Mouse (Mus musculus) CH12.LX (cell line): Measurements from ENCODE around the gene Vac14. TPM values are rescaled to one million over a fixed set of nuclear protein-coding genes. Genes with fewer than 3 reads are reported as not detected.

Experiments
- DNase-seq: peaks from one replicate; pipeline ENCODE4 v3.0.0-alpha.2; 2013; ENCODE audit errors: extremely low read depth
- H3K27ac ChIP-seq: 2 replicates; pipeline ENCODE4 v1.5.1; 2012; ENCODE audit warnings: low read depth, mild to moderate bottlenecking, control low read depth, moderate library complexity; ENCODE audit not compliant: insufficient read depth
- H3K27me3 ChIP-seq: replicated peaks from 2 replicates; pipeline ENCODE3; 2012; ENCODE audit warnings: inconsistent platforms
- H3K36me3 ChIP-seq, 2 experiments: replicated peaks in 1 of 2; 2 replicates each; pipeline versions ENCODE3 to v1.6.1; 2012; ENCODE audit warnings: inconsistent platforms in 1 of 2, low read length in 1 of 2, mild to moderate bottlenecking in 1 of 2, mixed read lengths in 1 of 2, moderate library complexity in 1 of 2; ENCODE audit not compliant: control insufficient read depth in 1 of 2, insufficient read depth in 1 of 2
- H3K4me1 ChIP-seq, 2 experiments: 2 replicates each; pipeline ENCODE4 v1.6.1; 2012; ENCODE audit warnings: inconsistent platforms in 1 of 2, moderate library complexity in 1 of 2; ENCODE audit not compliant: insufficient read depth in 2 of 2, control insufficient read depth in 1 of 2
- H3K4me2 ChIP-seq: 2 replicates; pipeline ENCODE4 v1.6.1; 2012; ENCODE audit warnings: low read depth, mild to moderate bottlenecking, control low read depth; ENCODE audit not compliant: poor library complexity, insufficient read depth, severe bottlenecking
- H3K4me3 ChIP-seq, 3 experiments: fragments of 150-350 bp in 1 of 3; sonication (generic) in 1 of 3; replicated peaks in 1 of 3; 2 replicates each; pipeline versions ENCODE3 to v1.5.1; 2011 to 2012; ENCODE audit warnings: low read depth in 2 of 3, low read length in 2 of 3, mild to moderate bottlenecking in 2 of 3, moderate library complexity in 2 of 3, control low read depth in 1 of 3, improper control_type of control experiment in 1 of 3, inconsistent platforms in 1 of 3, mixed read lengths in 1 of 3; ENCODE audit not compliant: poor library complexity in 1 of 3
- H3K79me2 ChIP-seq: replicated peaks from 2 replicates; pipeline ENCODE4 v1.6.1; 2012; ENCODE audit warnings: mild to moderate bottlenecking, moderate library complexity; ENCODE audit not compliant: control insufficient read depth, poor library complexity, insufficient read depth, severe bottlenecking; ENCODE audit errors: extremely low read depth
- H3K9ac ChIP-seq: 2 replicates; pipeline ENCODE4 v1.6.1; 2012; ENCODE audit warnings: low read depth, mild to moderate bottlenecking, control low read depth, moderate library complexity; ENCODE audit not compliant: insufficient read depth
- H3K9me3 ChIP-seq: replicated peaks from 2 replicates; pipeline ENCODE3; 2012; ENCODE audit warnings: low read length, inconsistent platforms, mixed read lengths
- CHD1 ChIP-seq: IDR thresholded peaks from 2 replicates; pipeline ENCODE4 v1.6.1; 2012; ENCODE audit warnings: low read depth, low read length, improper control_type of control experiment, inconsistent platforms
- E2F4 ChIP-seq: IDR thresholded peaks from 2 replicates; pipeline ENCODE4 v1.6.1; 2011; ENCODE audit warnings: low read depth, low read length, improper control_type of control experiment; ENCODE audit not compliant: insufficient replicate concordance
- ELF1 ChIP-seq: IDR thresholded peaks from 2 replicates; pipeline ENCODE4 v1.6.1; 2014; ENCODE audit warnings: low read depth, mild to moderate bottlenecking, inconsistent platforms, low read length, improper control_type of control experiment
- HCFC1 ChIP-seq: IDR thresholded peaks from 2 replicates; pipeline ENCODE4 v1.6.1; 2012; ENCODE audit warnings: low read depth, mild to moderate bottlenecking, inconsistent platforms, low read length, improper control_type of control experiment
- JUND ChIP-seq: conservative IDR thresholded peaks from 2 replicates; pipeline ENCODE4 v1.6.1; 2011; ENCODE audit warnings: low read depth, low read length, improper control_type of control experiment
- MAX ChIP-seq: IDR thresholded peaks from 2 replicates; pipeline ENCODE4 v1.6.1; 2011; ENCODE audit warnings: low read length, improper control_type of control experiment
- MAZ ChIP-seq: IDR thresholded peaks from 2 replicates; pipeline ENCODE4 v1.6.1; 2012; ENCODE audit warnings: low read depth, mild to moderate bottlenecking, inconsistent platforms, low read length, improper control_type of control experiment, moderate library complexity
- MEF2A ChIP-seq: IDR thresholded peaks from 2 replicates; pipeline ENCODE4 v1.6.1; 2014; ENCODE audit warnings: low read depth, mild to moderate bottlenecking, inconsistent platforms, low read length, improper control_type of control experiment, borderline replicate concordance
- MXI1 ChIP-seq: IDR thresholded peaks from 2 replicates; pipeline ENCODE4 v1.6.1; 2011; ENCODE audit warnings: mild to moderate bottlenecking, low read depth, low read length, improper control_type of control experiment
- MYC ChIP-seq: IDR thresholded peaks from 2 replicates; pipeline ENCODE4 v1.6.1; 2011; ENCODE audit warnings: low read depth, mild to moderate bottlenecking, improper control_type of control experiment, low read length
- NELFE ChIP-seq: IDR thresholded peaks from 2 replicates; pipeline ENCODE4 v1.6.1; 2011; ENCODE audit warnings: low read depth, low read length, improper control_type of control experiment
- NRF1 ChIP-seq: IDR thresholded peaks from 2 replicates; pipeline ENCODE4 v1.6.1; 2014; ENCODE audit warnings: low read depth, mild to moderate bottlenecking, inconsistent platforms, low read length, improper control_type of control experiment, moderate library complexity
- PAX5 ChIP-seq: IDR thresholded peaks from 2 replicates; pipeline ENCODE4 v1.6.1; 2012; ENCODE audit warnings: low read length, inconsistent platforms, mixed read lengths
- RCOR1 ChIP-seq: conservative IDR thresholded peaks from 2 replicates; pipeline ENCODE4 v1.6.1; 2012; ENCODE audit warnings: low read depth, mild to moderate bottlenecking, inconsistent platforms, low read length, improper control_type of control experiment
- SMC3 ChIP-seq: IDR thresholded peaks from 2 replicates; pipeline ENCODE4 v1.6.1; 2011; ENCODE audit warnings: low read depth, low read length, improper control_type of control experiment
- UBTF ChIP-seq: IDR thresholded peaks from 2 replicates; pipeline ENCODE4 v1.6.1; 2012; ENCODE audit warnings: low read depth, mild to moderate bottlenecking, inconsistent platforms, low read length, improper control_type of control experiment, moderate library complexity
- ZKSCAN1 ChIP-seq: IDR thresholded peaks from 2 replicates; pipeline ENCODE4 v1.6.1; 2012; ENCODE audit warnings: low read depth, inconsistent platforms, low read length, improper control_type of control experiment, borderline replicate concordance
- ZMIZ1 ChIP-seq: IDR thresholded peaks from 2 replicates; pipeline ENCODE4 v1.6.1; 2012; ENCODE audit warnings: low read depth, mild to moderate bottlenecking, inconsistent platforms, low read length, improper control_type of control experiment
- ZNF384 ChIP-seq: IDR thresholded peaks from 2 replicates; pipeline ENCODE4 v1.6.1; 2012; ENCODE audit warnings: low read depth, low read length, improper control_type of control experiment, inconsistent platforms
- dilution Hi-C: fragments of 300-500 bp; cut with MboI; formaldehyde crosslinking; loops from 2 replicates; pipeline ENCODE4 v1.14.3; 2020; ENCODE audit warnings: low sequenced_read_pairs; ENCODE audit not compliant: extremely low pct_unique_long_range_greater_than_20kb, extremely low pct_ligation_motif_present
- in situ Hi-C: fragments of 300-500 bp; cut with MboI; formaldehyde crosslinking; loops from 3 replicates; pipeline ENCODE4 v1.14.3; 2019; ENCODE audit warnings: low sequenced_read_pairs, low pct_ligation_motif_present, low pct_unique_long_range_greater_than_20kb, mixed read lengths
- polyA plus RNA-seq: library from polyadenylated mRNA; unstranded; fragments of >175 nt; gene quantifications from 2 replicates; pipeline ENCODE4 v1.2.1, GENCODE M21; 2012; ENCODE audit warnings: low read depth; ENCODE audit not compliant: insufficient read length
- total RNA-seq, 2 experiments: library from RNA; depleted of rRNA; stranded (reverse); fragments of 300-350 nt in 1 of 2; fragments of >200 nt in 1 of 2; gene quantifications; 2 replicates each; pipeline ENCODE4 v1.2.3; 2012 to 2014

Vac14 gene
- total and polyA plus RNA-seq, 3 experiments: 20.9 to 73.8 (median 28.2) TPM

DNA sequence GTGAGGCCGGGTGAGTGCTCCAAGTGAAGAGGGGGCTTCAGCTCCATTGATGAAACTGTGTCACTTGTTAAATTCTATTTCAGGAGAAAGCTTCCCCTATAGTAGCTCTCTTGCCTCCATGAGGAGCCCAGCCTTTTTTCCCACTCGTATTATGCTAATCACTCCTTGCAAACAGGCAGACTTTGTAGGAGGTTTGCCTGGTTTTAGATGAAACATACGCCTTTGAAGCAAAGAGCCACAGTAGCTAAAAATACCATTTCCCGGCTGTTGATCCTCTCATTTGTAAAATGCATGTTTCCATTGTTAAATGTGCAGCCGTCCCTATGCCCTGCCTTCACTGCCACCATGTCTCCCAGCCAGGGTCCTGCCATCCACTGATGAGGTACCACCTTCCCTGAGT lies 79.2 kb downstream of the Vac14 start:
- H3K27ac ChIP-seq: no peak overlapping the region
- dilution Hi-C loops (no loop called here), in situ Hi-C loops (no loop called here)
- peaks cover 35 to 99% of the 10 kb centered on the region in 2 experiments for H3K36me3 ChIP-seq
- no peaks in the 10 kb centered on the region for H3K79me2 ChIP-seq
- H3K4me1 ChIP-seq: peaks cover 0 to 23% of the 10 kb centered on the region in 2 experiments; a peak in 2 of 4 replicates
- no peak overlapping the region for H3K4me3 ChIP-seq
- H3K4me2 ChIP-seq: no peak overlapping the region
- H3K9me3 ChIP-seq: no peaks in the 10 kb centered on the region
- DNase-seq: no peak
- TF ChIP-seq MAZ (no peak), ELF1 (no peak), MAX (no peak), MXI1 (no peak), PAX5 (no peak), E2F4 (no peak), JUND (no peak), CHD1 (no peak), NRF1 (no peak), SMC3 (no peak), MEF2A (no peak), HCFC1 (no peak), RCOR1 (no peak), ZMIZ1 (no peak), MYC (no peak), UBTF (no peak), ZKSCAN1 (no peak), ZNF384 (no peak)
- no peak overlapping the region for H3K9ac ChIP-seq
- H3K27me3 ChIP-seq: no peaks in the 10 kb centered on the region

- TF ChIP-seq SMC3: no peak
- no peak for TF ChIP-seq ELF1
- no peak for TF ChIP-seq NELFE
- no peak for TF ChIP-seq MEF2A
- TF ChIP-seq, all 38 proteins: peak for 0
- no peak for DNase-seq
- no peak overlapping the region for H3K27ac ChIP-seq
- in situ Hi-C loops (no loop called here), dilution Hi-C loops (no loop called here)
- no peak overlapping the region for H3K4me2 ChIP-seq
- H3K4me3 ChIP-seq: no peak overlapping the region
- peaks cover 35 to 93% of the 10 kb centered on the region in 2 experiments for H3K36me3 ChIP-seq
- no peaks in the 10 kb centered on the region for H3K9me3 ChIP-seq
- peaks cover 0 to 28% of the 10 kb centered on the region in 2 experiments; a peak in 2 of 4 replicates for H3K4me1 ChIP-seq
- no peaks in the 10 kb centered on the region for H3K27me3 ChIP-seq
- no peak overlapping the region for H3K9ac ChIP-seq
- H3K79me2 ChIP-seq: no peaks in the 10 kb centered on the region
These were observed 79.7 kb downstream of the Vac14 start for GRCm38 (mm10) chr8:110698098-110698497.
